Mouse (Mus musculus) cerebellum, adult 2 months (tissue): ENCODE results near the gene Olfr49.

Source experiments
- CTCF ChIP-seq: fragments of 200-500 bp; IDR thresholded peaks from 2 replicates; pipeline ENCODE4 v1.5.1; 2011; ENCODE audit warnings: low read depth, mild to moderate bottlenecking, control low read depth, low read length, moderate library complexity, borderline replicate concordance; ENCODE audit not compliant: insufficient read depth
- POLR2A ChIP-seq: fragments of 200-500 bp; IDR thresholded peaks from 2 replicates; pipeline ENCODE4 v1.6.1; 2011; ENCODE audit warnings: low read length, control low read depth, borderline replicate concordance; ENCODE audit not compliant: insufficient read depth

DNA sequence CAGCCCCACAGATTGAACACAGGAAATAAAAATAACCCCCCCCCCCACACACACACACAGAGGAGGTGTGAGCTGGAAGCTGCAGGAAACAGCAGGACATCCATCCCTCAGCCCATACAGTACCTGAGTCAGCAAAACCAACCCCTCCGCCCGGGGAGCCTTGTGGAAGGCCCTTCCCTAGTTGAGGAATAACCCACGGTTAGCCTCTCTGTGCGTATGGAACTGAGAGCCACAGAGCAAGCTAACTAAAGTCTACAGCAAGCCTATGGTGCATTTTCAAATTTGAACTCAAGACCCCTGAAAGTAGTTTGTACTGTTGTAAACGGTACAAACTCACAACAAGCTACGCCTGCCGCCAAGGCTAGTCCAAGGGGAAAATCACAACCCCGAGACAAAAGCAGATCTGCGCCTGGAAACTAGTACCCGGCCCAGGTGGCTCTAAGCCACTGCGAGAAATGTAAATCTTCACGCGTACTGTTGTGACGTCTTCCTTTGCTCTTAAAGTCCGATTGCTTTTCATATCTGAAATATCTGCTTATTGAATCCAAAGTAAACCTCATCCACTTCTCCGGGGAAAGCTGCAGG is 51.1 kb downstream of the Olfr49 start:
- no peak for TF ChIP-seq POLR2A
- TF ChIP-seq CTCF = no peak
